Mouse (Mus musculus) megakaryocyte, embryonic 14.5 days (primary cell): ENCODE data around the gene Dlec1.

Experiments used
- FLI1 ChIP-seq: IDR thresholded peaks from 2 replicates; pipeline ENCODE4 v1.6.1; 2012; ENCODE audit warnings: low read length, inconsistent platforms, mixed read lengths
- GATA1 ChIP-seq: IDR thresholded peaks from 3 replicates; pipeline ENCODE4 v1.6.1; 2012; ENCODE audit warnings: mixed read lengths, low read length, inconsistent platforms, borderline replicate concordance

GRCm38 (mm10) chr9:119151751-119152150, 49.5 kb downstream of the Dlec1 start:
- TF ChIP-seq GATA1 (no peak), FLI1 (no peak)
